In the genomic region with DNA sequence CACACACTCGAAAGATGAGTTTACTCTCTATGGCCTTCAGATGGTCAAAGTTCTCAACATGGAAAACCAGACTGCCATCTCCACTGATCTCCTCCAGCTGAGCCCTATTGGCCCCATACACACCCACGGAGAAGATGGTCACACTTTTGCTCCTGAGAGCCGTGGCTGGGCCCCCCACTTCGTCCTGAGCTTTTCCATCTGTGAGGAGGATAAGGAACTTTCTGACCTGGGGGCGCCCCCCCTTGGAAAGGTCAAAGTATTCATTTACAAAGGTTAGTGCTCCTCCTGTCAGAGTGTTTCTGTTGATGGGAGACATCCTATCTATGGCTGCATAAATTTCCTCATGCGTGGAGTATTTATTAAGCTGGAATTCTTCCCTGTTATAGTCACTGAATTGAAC, we compare ENCODE assay signal across 28 mouse cellular contexts. TPM values are rescaled to one million over a fixed set of nuclear protein-coding genes. Genes with fewer than 3 reads are reported as not detected.
DNase-seq lines count a peak whose midpoint lies in the region; ATAC-seq lines count a peak whose summit lies in the region.
"Had no signal": no experiment of that assay in that cellular context is flagged by ENCODE, and none has a peak within 500 bp of the region (broad histone marks: within the 10 kb centered on the region; RNA-seq: fewer than 3 reads in every experiment).

No protein-coding gene starts in this region.

- H3K27me3 ChIP-seq in kidney, embryonic 16.5 days (ENCODE audit: insufficient read depth, low read length), result no peaks in the 10 kb centered on the region
- H3K27me3 ChIP-seq in kidney, embryonic 15.5 days, result no peaks in the 10 kb centered on the region
- H3K27me3 ChIP-seq in embryonic facial prominence, embryonic 10.5 days (replicated peaks; ENCODE audit: low read depth, poor library complexity, severe bottlenecking), result no peaks in the 10 kb centered on the region
- H3K27me3 ChIP-seq: embryonic facial prominence, embryonic 12.5 days; embryonic facial prominence, embryonic 15.5 days; forebrain, embryonic 12.5 days; forebrain, embryonic 15.5 days; heart, embryonic 13.5 days; hindbrain, embryonic 12.5 days; hindbrain, embryonic 15.5 days had no signal

- H3K36me3 ChIP-seq in kidney, embryonic 16.5 days (ENCODE audit: insufficient read depth, low read length), result no peaks in the 10 kb centered on the region
- H3K36me3 ChIP-seq in kidney, embryonic 15.5 days, result no peaks in the 10 kb centered on the region
- H3K36me3 ChIP-seq in embryonic facial prominence, embryonic 10.5 days (replicated peaks), result no peaks in the 10 kb centered on the region
- H3K36me3 ChIP-seq: embryonic facial prominence, embryonic 12.5 days; embryonic facial prominence, embryonic 15.5 days; forebrain, embryonic 12.5 days; forebrain, embryonic 15.5 days; heart, embryonic 10.5 days; heart, embryonic 13.5 days; hindbrain, embryonic 12.5 days; hindbrain, embryonic 15.5 days had no signal

- DNase-seq in kidney, adult 9 months, result peak; percentile 3
- peak; percentile 2 for DNase-seq in kidney, postnatal 14 days
- DNase-seq in embryonic facial prominence, embryonic 10.5 days (ENCODE audit: low spot score), result peak; percentile 11
- DNase-seq: adrenal gland, adult 2 months; adrenal gland, postnatal 14 days; cerebellum, adult 11 months; cerebellum, adult 2 months; cerebellum, adult 9-11 months; cerebellum, postnatal 25 days; gastrocnemius, postnatal 25 days; heart, adult 2 months; heart, postnatal 14 days had no signal

- H3K9me3 ChIP-seq in kidney, embryonic 16.5 days (ENCODE audit: low read length), result no peaks in the 10 kb centered on the region
- H3K9me3 ChIP-seq in kidney, embryonic 15.5 days (replicated peaks), result no peaks in the 10 kb centered on the region
- H3K9me3 ChIP-seq in embryonic facial prominence, embryonic 10.5 days, result no peaks in the 10 kb centered on the region
- H3K9me3 ChIP-seq: embryonic facial prominence, embryonic 12.5 days; embryonic facial prominence, embryonic 15.5 days; forebrain, embryonic 12.5 days; forebrain, embryonic 15.5 days; heart, embryonic 10.5 days; heart, embryonic 13.5 days; hindbrain, embryonic 12.5 days; hindbrain, embryonic 15.5 days had no signal

- no peak overlapping the region for H3K27ac ChIP-seq in kidney, embryonic 16.5 days (ENCODE audit: low read length)
- H3K27ac ChIP-seq in kidney, embryonic 15.5 days, result no peak overlapping the region
- H3K27ac ChIP-seq in embryonic facial prominence, embryonic 10.5 days (replicated peaks), result no peak overlapping the region
- H3K27ac ChIP-seq: embryonic facial prominence, embryonic 12.5 days; embryonic facial prominence, embryonic 15.5 days; forebrain, embryonic 12.5 days; forebrain, embryonic 15.5 days; heart, adult 2 months; heart, embryonic 10.5 days; heart, embryonic 13.5 days; hindbrain, embryonic 12.5 days; hindbrain, embryonic 15.5 days had no signal

- ATAC-seq in kidney, embryonic 16.5 days (ENCODE audit: low FRiP score, low TSS enrichment), result no peak
- no peak for ATAC-seq in kidney, embryonic 15.5 days (replicated peaks; ENCODE audit: low FRiP score)
- no peak for ATAC-seq in erythroid progenitor cell, adult 5-6 weeks (replicated peaks; ENCODE audit: low FRiP score, poor library complexity, severe bottlenecking)
- ATAC-seq: CD4-positive, CD25-positive, alpha-beta regulatory T cell, adult 4 months; forebrain, embryonic 15.5 days had no signal

- H3K9ac ChIP-seq in kidney, embryonic 16.5 days (replicated peaks; ENCODE audit: low read length), result no peak overlapping the region
- H3K9ac ChIP-seq in kidney, embryonic 15.5 days, result no peak overlapping the region
- H3K9ac ChIP-seq: embryonic facial prominence, embryonic 12.5 days; embryonic facial prominence, embryonic 15.5 days; forebrain, embryonic 12.5 days; forebrain, embryonic 15.5 days; heart, embryonic 13.5 days; hindbrain, embryonic 12.5 days; hindbrain, embryonic 15.5 days had no signal

- peaks cover 5% of the 10 kb centered on the region; the same call in 1 of the 2 replicates for H3K4me1 ChIP-seq in kidney, embryonic 16.5 days (ENCODE audit: insufficient read depth, low read length)
- no peaks in the 10 kb centered on the region for H3K4me1 ChIP-seq in kidney, embryonic 15.5 days
- peaks cover 12% of the 10 kb centered on the region for H3K4me1 ChIP-seq in embryonic facial prominence, embryonic 10.5 days
- H3K4me1 ChIP-seq: embryonic facial prominence, embryonic 12.5 days; embryonic facial prominence, embryonic 15.5 days; heart, embryonic 10.5 days; heart, embryonic 13.5 days; hindbrain, embryonic 12.5 days had no signal

- no peak overlapping the region for H3K4me2 ChIP-seq in kidney, embryonic 16.5 days (replicated peaks; ENCODE audit: low read depth, low read length)
- no peak overlapping the region for H3K4me2 ChIP-seq in kidney, embryonic 15.5 days
- H3K4me2 ChIP-seq: embryonic facial prominence, embryonic 12.5 days; embryonic facial prominence, embryonic 15.5 days; forebrain, embryonic 12.5 days; forebrain, embryonic 15.5 days; heart, embryonic 13.5 days; hindbrain, embryonic 12.5 days; hindbrain, embryonic 15.5 days had no signal

- 32% methylated on average over 6 of the region's 6 CpGs for WGBS in kidney, embryonic 16.5 days
- 30% methylated on average over 6 of the region's 6 CpGs for WGBS in kidney, embryonic 15.5 days
- WGBS in embryonic facial prominence, embryonic 10.5 days, result 59% methylated on average over 6 of the region's 6 CpGs

- H3K4me3 ChIP-seq in kidney, embryonic 16.5 days (ENCODE audit: low read length), result no peak overlapping the region
- H3K4me3 ChIP-seq in kidney, embryonic 15.5 days (replicated peaks), result no peak overlapping the region
- H3K4me3 ChIP-seq in embryonic facial prominence, embryonic 10.5 days, result no peak overlapping the region
- H3K4me3 ChIP-seq: embryonic facial prominence, embryonic 12.5 days; embryonic facial prominence, embryonic 15.5 days; forebrain, embryonic 12.5 days; forebrain, embryonic 15.5 days; heart, adult 2 months; heart, embryonic 10.5 days; heart, embryonic 13.5 days; hindbrain, embryonic 12.5 days; hindbrain, embryonic 15.5 days had no signal

RNA-seq across cellular contexts. Expression of gene Col6a5, which starts 26.6 kb away (rescaled TPM):
- polyA plus RNA-seq in kidney, embryonic 16.5 days (2015; fragmentation: Nextera tagmentation; extraction: Ambion mirVana), result 0.41 TPM in 2 replicates
- 0.37 and 0.42 TPM in 2 replicates for polyA plus RNA-seq in kidney, embryonic 15.5 days (2015; fragmentation: Nextera tagmentation; extraction: Ambion mirVana)
- not detected in 2 replicates for polyA plus RNA-seq in embryonic facial prominence, embryonic 10.5 days (2016; fragmentation: Nextera tagmentation; extraction: Ambion mirVana)
- total RNA-seq in erythroid progenitor cell, adult 5-6 weeks (2015; ENCODE audit: low replicate concordance), result not detected in 2 replicates
- not detected in 2 replicates for total RNA-seq in erythroid progenitor cell, adult 5-6 weeks (2017; ENCODE audit: low replicate concordance)
- total RNA-seq: common myeloid progenitor, adult 5-6 weeks; hematopoietic stem cell, adult 5-6 weeks; MEL had no signal
- polyA plus RNA-seq: C2C12; heart, embryonic 10.5 days had no signal
